30 mouse cellular contexts compared by ENCODE assay signal in the genomic region with DNA sequence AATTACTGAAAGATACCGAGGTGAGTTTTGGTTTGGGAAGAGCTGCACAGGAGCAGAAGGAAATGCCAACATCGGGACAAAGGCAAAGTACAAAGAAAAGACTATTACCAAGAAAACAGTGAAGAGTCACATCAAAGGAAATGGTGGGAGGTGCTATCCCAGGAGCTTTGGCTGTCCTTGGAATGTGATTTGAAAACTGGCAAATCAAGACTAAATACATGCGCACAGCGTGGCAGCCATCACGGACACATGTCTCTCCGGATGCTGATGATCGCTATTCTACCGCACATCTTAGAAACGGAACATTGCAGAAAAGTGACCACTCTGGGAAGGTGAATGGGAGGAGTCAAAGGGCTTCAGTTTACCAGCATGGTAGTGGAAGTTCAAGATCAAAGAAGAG.
DNase-seq lines count a peak whose midpoint lies in the region; ATAC-seq and TF ChIP-seq lines count a peak whose summit lies in the region.
"Had no signal": no experiment of that assay in that cellular context is flagged by ENCODE, and none has a peak within 500 bp of the region (broad histone marks: within the 10 kb centered on the region; RNA-seq: fewer than 3 reads in every experiment).

No protein-coding gene starts in this region.

- peaks cover 5% of the 10 kb centered on the region for H3K4me1 ChIP-seq in heart, adult 2 months (ENCODE audit: control insufficient read depth, insufficient read depth, low read length)
- H3K4me1 ChIP-seq in heart, embryonic 12.5 days (replicated peaks): no peaks in the 10 kb centered on the region
- H3K4me1 ChIP-seq in kidney, adult 2 months (ENCODE audit: control insufficient read depth, insufficient read depth, low read length): no peaks in the 10 kb centered on the region
- no peaks in the 10 kb centered on the region for H3K4me1 ChIP-seq in liver, adult 2 months (ENCODE audit: control insufficient read depth, insufficient read depth, low read length)
- no peaks in the 10 kb centered on the region for H3K4me1 ChIP-seq in liver, postnatal 0 days (ENCODE audit: insufficient read depth)
- H3K4me1 ChIP-seq in embryonic fibroblast, embryonic 13.5 days (ENCODE audit: control insufficient read depth, insufficient read depth, low read length): peaks cover 13% of the 10 kb centered on the region
- no peaks in the 10 kb centered on the region for H3K4me1 ChIP-seq in midbrain, embryonic 13.5 days (replicated peaks)
- H3K4me1 ChIP-seq: forebrain, embryonic 12.5 days; hindbrain, embryonic 12.5 days; intestine, embryonic 15.5 days; liver, embryonic 13.5 days; midbrain, embryonic 10.5 days had no signal

- intact Hi-C loops in heart, adult 2 months (cut with DNase I): no loop called here

- H3K27me3 ChIP-seq in heart, adult 2 months (ENCODE audit: control insufficient read depth, insufficient read depth, low read length): no peaks in the 10 kb centered on the region
- no peaks in the 10 kb centered on the region for H3K27me3 ChIP-seq in heart, embryonic 12.5 days (replicated peaks)
- no peaks in the 10 kb centered on the region for H3K27me3 ChIP-seq in kidney, adult 2 months (replicated peaks; ENCODE audit: control insufficient read depth, insufficient read depth, low read length)
- no peaks in the 10 kb centered on the region for H3K27me3 ChIP-seq in liver, adult 2 months (ENCODE audit: control insufficient read depth, insufficient read depth, low read length)
- no peaks in the 10 kb centered on the region for H3K27me3 ChIP-seq in liver, postnatal 0 days (ENCODE audit: insufficient read depth, low read length)
- no peaks in the 10 kb centered on the region for H3K27me3 ChIP-seq in midbrain, embryonic 13.5 days
- H3K27me3 ChIP-seq: forebrain, embryonic 12.5 days; hindbrain, embryonic 12.5 days; intestine, embryonic 15.5 days; liver, embryonic 13.5 days had no signal

- 40% methylated on average over 9 of the region's 9 CpGs for WGBS in heart, adult 2 months
- 80% methylated on average over 9 of the region's 9 CpGs for WGBS in heart, embryonic 12.5 days
- WGBS in kidney, adult 2 months: 75% methylated on average over 9 of the region's 9 CpGs
- WGBS in liver, adult 2 months: 77% methylated on average over 9 of the region's 9 CpGs
- 74% methylated on average over 9 of the region's 9 CpGs for whole genome bisulfite sequencing in liver, postnatal 0 days (ENCODE audit: insufficient replicate concordance)
- 87% methylated on average over 9 of the region's 9 CpGs for WGBS in midbrain, embryonic 13.5 days

- no peak overlapping the region for H3K4me3 ChIP-seq in heart, adult 2 months
- no peak overlapping the region for H3K4me3 ChIP-seq in heart, embryonic 12.5 days
- no peak overlapping the region for H3K4me3 ChIP-seq in kidney, adult 2 months (ENCODE audit: insufficient read depth, low read depth, low read length)
- no peak overlapping the region for H3K4me3 ChIP-seq in liver, adult 2 months (ENCODE audit: insufficient read depth, low read depth, low read length)
- H3K4me3 ChIP-seq in liver, postnatal 0 days (ENCODE audit: low read depth, low read length): no peak overlapping the region
- H3K4me3 ChIP-seq in embryonic fibroblast, embryonic 13.5 days (ENCODE audit: insufficient read depth, low read length): no peak overlapping the region
- H3K4me3 ChIP-seq in midbrain, embryonic 13.5 days (replicated peaks): no peak overlapping the region
- H3K4me3 ChIP-seq: forebrain, embryonic 12.5 days; hindbrain, embryonic 12.5 days; intestine, embryonic 15.5 days; layer of hippocampus, adult 2 months; left cerebral cortex, adult 2 months; liver, embryonic 13.5 days; midbrain, embryonic 10.5 days had no signal

- H3K36me3 ChIP-seq in heart, adult 2 months (ENCODE audit: control insufficient read depth, insufficient read depth, low read length): no peaks in the 10 kb centered on the region; the same call in 1 of the 2 replicates
- no peaks in the 10 kb centered on the region for H3K36me3 ChIP-seq in heart, embryonic 12.5 days
- H3K36me3 ChIP-seq in kidney, adult 2 months (ENCODE audit: control insufficient read depth, insufficient read depth, low read length): no peaks in the 10 kb centered on the region
- no peaks in the 10 kb centered on the region for H3K36me3 ChIP-seq in liver, adult 2 months (ENCODE audit: control insufficient read depth, insufficient read depth, low read length)
- H3K36me3 ChIP-seq in liver, postnatal 0 days (replicated peaks; ENCODE audit: insufficient read depth, low read length): no peaks in the 10 kb centered on the region
- H3K36me3 ChIP-seq in midbrain, embryonic 13.5 days: no peaks in the 10 kb centered on the region
- H3K36me3 ChIP-seq: forebrain, embryonic 12.5 days; hindbrain, embryonic 12.5 days; intestine, embryonic 15.5 days; liver, embryonic 13.5 days; midbrain, embryonic 10.5 days had no signal

- no peak for TF ChIP-seq CTCF in heart, adult 2 months (IDR thresholded peaks at IDR 0.05)
- TF ChIP-seq CTCF in kidney, adult 2 months (conservative IDR thresholded peaks at IDR 0.05; ENCODE audit: insufficient read depth, insufficient read length, low read depth, low read length): no peak
- TF ChIP-seq CTCF in liver, adult 2 months (IDR thresholded peaks at IDR 0.05; ENCODE audit: low read depth, low read length): no peak
- TF ChIP-seq CTCF in liver, postnatal 0 days (IDR thresholded peaks at IDR 0.05; ENCODE audit: low read depth): no peak
- TF ChIP-seq CTCF in embryonic fibroblast, embryonic 13.5 days (IDR thresholded peaks at IDR 0.05; ENCODE audit: borderline replicate concordance, insufficient read depth, low read length): no peak

- ATAC-seq in heart, embryonic 12.5 days (ENCODE audit: insufficient number of reproducible peaks, low FRiP score): no peak
- ATAC-seq in liver, postnatal 0 days: no peak
- no peak for ATAC-seq in midbrain, embryonic 13.5 days
- ATAC-seq: activated CD4-positive, CD25-positive, alpha-beta regulatory T cell, adult 4 months; forebrain, postnatal 0 days; hindbrain, postnatal 0 days; intestine, embryonic 15.5 days; midbrain, embryonic 16.5 days had no signal

- no peak for TF ChIP-seq POLR2A in heart, adult 2 months (IDR thresholded peaks at IDR 0.05; ENCODE audit: insufficient read depth, low read depth, low read length)
- TF ChIP-seq POLR2A in kidney, adult 2 months (IDR thresholded peaks at IDR 0.05; ENCODE audit: low read depth, low read length): no peak
- no peak for TF ChIP-seq POLR2A in liver, adult 2 months (IDR thresholded peaks at IDR 0.05; ENCODE audit: extremely low read depth, insufficient read depth, low read length)
- no peak for TF ChIP-seq POLR2A in embryonic fibroblast, embryonic 13.5 days (IDR thresholded peaks at IDR 0.05; ENCODE audit: low read depth, low read length)

- DNase-seq in heart, adult 2 months: peak in 1 of 2 experiments; percentile 4
- DNase-seq in kidney, adult 2 months: peak; percentile 53
- no peak for DNase-seq in kidney, postnatal 4 days
- DNase-seq in liver, adult 2 months (ENCODE audit: extremely low read depth, low read depth, low spot score): no peak
- DNase-seq in liver, postnatal 0 days: no peak
- DNase-seq: adrenal gland, adult 2 months; adrenal gland, postnatal 36 days; cerebellum, adult 2 months; cerebellum, postnatal 14 days; forebrain, postnatal 0 days; gastrocnemius, postnatal 10 days; kidney, postnatal 10 days; liver, embryonic 13.5 days; lung, embryonic 14.5 days; spleen, adult 18-20 months; thymus, adult 18-20 months; thymus, postnatal 25 days had no signal

- no peaks in the 10 kb centered on the region for H3K79me2 ChIP-seq in heart, adult 2 months (replicated peaks; ENCODE audit: control insufficient read depth, insufficient read depth, low read length)
- no peaks in the 10 kb centered on the region for H3K79me2 ChIP-seq in liver, adult 2 months (ENCODE audit: control insufficient read depth, insufficient read depth, low read length)

- no peak overlapping the region for H3K9ac ChIP-seq in heart, adult 2 months (ENCODE audit: low read depth, low read length)
- H3K9ac ChIP-seq in heart, embryonic 12.5 days: no peak overlapping the region
- H3K9ac ChIP-seq in liver, adult 2 months (ENCODE audit: low read depth, low read length): no peak overlapping the region
- no peak overlapping the region for H3K9ac ChIP-seq in liver, postnatal 0 days (replicated peaks)
- no peak overlapping the region for H3K9ac ChIP-seq in midbrain, embryonic 13.5 days (replicated peaks)
- H3K9ac ChIP-seq: forebrain, embryonic 12.5 days; forebrain, postnatal 0 days; hindbrain, embryonic 12.5 days; intestine, embryonic 15.5 days; liver, embryonic 13.5 days; lung, embryonic 14.5 days had no signal

- 0 out of 2 replicates have a peak, but pooled peaks have one; percentile 41 for TF ChIP-seq EP300 in heart, adult 2 months (IDR thresholded peaks at IDR 0.05; ENCODE audit: insufficient read depth, low read depth, low read length)
- TF ChIP-seq EP300 in liver, postnatal 0 days (IDR thresholded peaks at IDR 0.05; ENCODE audit: low read depth): no peak

- H3K27ac ChIP-seq in heart, adult 2 months: peak overlapping the region; percentile 52
- no peak overlapping the region for H3K27ac ChIP-seq in heart, embryonic 12.5 days (ENCODE audit: poor library complexity, severe bottlenecking)
- H3K27ac ChIP-seq in kidney, adult 2 months (ENCODE audit: insufficient read depth, low read depth, low read length): peak overlapping the region; percentile 90
- peak overlapping the region; percentile 18; the same call in 1 of the 2 replicates for H3K27ac ChIP-seq in liver, adult 2 months (replicated peaks; ENCODE audit: insufficient read depth, low read depth, low read length)
- H3K27ac ChIP-seq in liver, postnatal 0 days (ENCODE audit: low read depth): no peak overlapping the region
- H3K27ac ChIP-seq in embryonic fibroblast, embryonic 13.5 days (ENCODE audit: insufficient read depth, low read length): peak overlapping the region; percentile 15; the same call in 1 of the 2 replicates
- H3K27ac ChIP-seq in midbrain, embryonic 13.5 days: no peak overlapping the region
- H3K27ac ChIP-seq: forebrain, embryonic 12.5 days; hindbrain, embryonic 12.5 days; hindbrain, postnatal 0 days; intestine, embryonic 15.5 days; layer of hippocampus, adult 2 months; left cerebral cortex, adult 2 months; liver, embryonic 13.5 days; midbrain, embryonic 10.5 days; stomach, postnatal 0 days had no signal

- no peak overlapping the region for H3K4me2 ChIP-seq in heart, embryonic 12.5 days
- H3K4me2 ChIP-seq in liver, postnatal 0 days (ENCODE audit: low read depth, low read length): no peak overlapping the region
- no peak overlapping the region for H3K4me2 ChIP-seq in midbrain, embryonic 13.5 days (replicated peaks)
- H3K4me2 ChIP-seq: forebrain, embryonic 12.5 days; hindbrain, embryonic 12.5 days; intestine, embryonic 15.5 days; liver, embryonic 13.5 days; lung, embryonic 14.5 days had no signal

- H3K9me3 ChIP-seq in heart, embryonic 12.5 days (replicated peaks): no peaks in the 10 kb centered on the region
- H3K9me3 ChIP-seq in liver, postnatal 0 days (ENCODE audit: low read length): no peaks in the 10 kb centered on the region
- H3K9me3 ChIP-seq in midbrain, embryonic 13.5 days: no peaks in the 10 kb centered on the region
- H3K9me3 ChIP-seq: forebrain, embryonic 12.5 days; hindbrain, embryonic 12.5 days; intestine, embryonic 15.5 days; liver, embryonic 13.5 days; midbrain, embryonic 10.5 days had no signal

Comparison
In these comparisons a context has a peak if more than half of its experiments do, and no peak if none do; other contexts are left out.
1. H3K27ac ChIP-seq: peak in heart, adult 2 months (single experiment), kidney, adult 2 months (single experiment), liver, adult 2 months (single experiment) and embryonic fibroblast, embryonic 13.5 days (single experiment); none in heart, embryonic 12.5 days (single experiment), liver, postnatal 0 days (single experiment) and midbrain, embryonic 13.5 days (single experiment).